Mouse (Mus musculus) adrenal gland, adult (tissue): Measurements from ENCODE around the gene Zc3h10.
A peak's percentile ranks its signal among the peaks of the same experiment; 100 is the strongest.

ENCODE experiments used
- DNase-seq, 2 experiments: peaks; one replicate each; pipeline ENCODE4 v3.0.0; 2022 to 2023; ENCODE audit warnings: low spot score in 1 of 2; ENCODE audit not compliant: inconsistent age in 2 of 2

The Zc3h10 gene

DNA sequence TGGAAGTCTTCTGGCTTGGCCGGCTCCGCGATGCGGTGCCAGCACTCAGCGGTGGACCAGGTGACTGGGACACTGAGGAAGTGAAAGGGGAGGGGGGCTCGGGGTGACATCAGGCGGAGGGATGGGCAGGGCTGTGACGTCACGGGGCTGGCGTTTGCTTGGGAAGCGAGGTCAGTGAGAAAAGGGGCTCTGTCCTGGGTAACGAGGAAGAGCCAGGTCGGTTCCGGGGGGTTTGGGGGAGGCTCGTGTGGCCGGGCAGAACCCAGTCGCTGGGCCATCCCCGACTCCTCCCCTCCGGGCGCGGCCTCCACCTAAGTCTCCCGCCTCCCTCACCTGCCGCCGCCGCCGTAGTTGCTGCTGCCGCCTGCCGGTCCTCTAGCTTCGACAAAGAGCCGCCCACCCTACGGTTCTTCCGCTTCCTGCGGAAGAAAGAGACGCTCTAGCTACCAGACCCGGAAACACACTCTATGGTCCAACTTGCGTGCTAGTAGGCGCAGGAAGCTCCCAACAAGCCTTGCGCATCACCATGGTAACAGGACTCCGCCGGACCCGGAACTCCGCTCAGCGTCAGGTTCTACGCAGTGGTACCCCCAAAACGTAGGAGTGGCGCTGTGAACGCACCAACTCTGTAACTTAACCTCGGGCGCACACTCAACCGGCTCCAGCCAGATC lies at the start of gene Zc3h10:
Gene Zc3h10 (minus strand): TSS at position 414 of the 672 bp plus-strand sequence.
- DNase-seq = peak; percentile 97 to 98

DNA sequence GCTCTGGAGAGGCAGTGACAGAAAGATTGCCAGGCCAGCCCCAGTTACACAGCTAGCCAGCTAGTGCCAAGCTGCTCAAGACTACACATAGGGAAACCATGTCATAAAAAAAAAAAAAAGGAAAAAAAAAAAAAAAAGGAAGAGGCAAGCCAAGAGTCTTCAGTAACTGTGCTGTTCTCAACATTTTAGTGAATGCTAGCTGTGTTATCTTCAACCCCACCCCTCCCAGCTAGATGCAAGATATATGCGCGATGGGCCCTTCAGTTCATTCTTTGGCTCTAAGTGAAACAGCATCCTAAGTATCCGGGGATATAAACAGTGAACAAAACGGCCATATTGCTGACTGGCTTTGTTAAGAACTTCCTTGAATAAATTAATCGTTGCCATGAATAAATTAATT lies 45.2 kb upstream of the Zc3h10 start:
- DNase-seq = no peak

DNA sequence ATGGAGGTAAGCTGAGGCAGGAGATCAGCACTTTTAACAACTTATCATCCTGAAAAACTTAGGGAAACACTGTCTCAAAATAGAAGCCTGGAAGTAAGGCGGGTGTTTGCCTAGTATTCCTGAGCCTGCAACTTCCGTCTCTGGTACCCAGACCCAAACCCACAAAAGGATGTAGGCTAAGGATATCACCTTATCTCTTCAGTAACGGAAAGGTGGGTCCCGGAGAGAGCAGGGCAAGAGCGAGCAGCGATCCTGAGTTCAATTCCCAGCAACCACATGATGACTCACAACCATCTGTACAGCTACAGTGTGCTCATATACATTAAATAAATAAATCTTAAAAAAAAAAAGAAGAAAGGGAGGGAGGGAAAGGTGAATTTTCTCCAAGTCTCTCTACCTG lies 43.9 kb upstream of the Zc3h10 start:
- no peak for DNase-seq

DNA sequence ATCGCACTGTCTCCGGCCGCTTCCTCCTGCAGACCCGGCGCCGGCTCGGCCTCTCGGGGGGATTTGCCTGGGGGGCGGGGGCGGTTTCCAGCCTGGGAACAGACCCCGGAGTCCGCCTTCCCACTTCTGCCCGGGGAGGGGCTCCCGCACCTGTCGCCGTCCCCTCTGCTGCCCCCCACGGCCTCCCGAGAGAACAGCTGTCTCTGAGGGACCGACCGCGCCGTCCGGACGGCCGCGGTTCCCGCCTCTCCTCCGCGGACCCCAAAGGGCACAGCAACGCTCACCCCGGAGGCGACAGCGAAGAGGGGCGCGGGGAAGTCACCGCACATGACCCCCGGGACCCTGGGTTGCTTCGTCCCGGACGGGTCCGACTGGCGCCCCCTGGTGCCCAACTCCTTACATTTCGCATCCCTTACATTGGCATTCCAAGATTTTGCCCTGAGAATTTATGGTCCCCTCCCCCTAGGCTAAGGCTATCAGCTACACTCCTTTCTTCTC lies 42.7 kb upstream of the Zc3h10 start:
- DNase-seq = peak; percentile 69 to 91

DNA sequence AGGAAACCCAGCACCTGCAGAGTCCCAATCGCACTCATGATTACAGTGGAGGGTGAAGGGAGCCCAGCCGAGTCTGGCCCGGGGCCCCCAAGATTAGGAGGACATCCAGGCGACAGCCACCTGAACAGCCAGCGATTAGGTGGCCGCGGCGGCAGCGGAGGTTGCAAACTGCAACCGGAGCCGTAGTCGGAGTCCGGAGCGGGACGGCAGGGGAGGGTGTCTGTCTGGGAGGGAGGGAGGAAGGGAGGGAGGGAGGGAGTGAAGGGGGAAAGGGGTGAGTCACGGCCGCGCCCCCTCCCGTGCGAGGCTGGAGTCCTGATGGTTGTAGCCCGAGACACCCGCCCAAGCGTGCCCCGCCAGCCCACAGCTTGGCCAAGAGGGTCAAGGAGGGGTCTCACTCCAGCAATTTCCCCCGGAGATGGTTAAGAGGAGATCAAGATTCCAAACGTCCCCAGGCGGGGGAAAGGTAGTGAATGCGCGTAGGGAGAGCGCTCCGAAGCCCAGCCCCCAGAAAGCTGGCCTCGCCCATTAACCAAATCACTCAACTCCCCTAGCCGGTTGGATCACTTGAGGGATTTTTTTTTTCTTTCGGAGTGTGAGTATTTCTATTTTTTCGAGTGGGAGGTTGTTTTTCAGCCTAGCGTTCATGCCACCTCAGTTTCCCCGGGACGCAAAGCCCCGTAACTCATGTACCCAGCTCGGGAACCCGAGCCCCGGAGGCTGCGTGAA lies 42.1 kb upstream of the Zc3h10 start, which contains the start of gene Erbb3:
Gene Erbb3 (minus strand): TSS at position 189 of the 729 bp plus-strand sequence.
- DNase-seq = peak; percentile 74 to 90

DNA sequence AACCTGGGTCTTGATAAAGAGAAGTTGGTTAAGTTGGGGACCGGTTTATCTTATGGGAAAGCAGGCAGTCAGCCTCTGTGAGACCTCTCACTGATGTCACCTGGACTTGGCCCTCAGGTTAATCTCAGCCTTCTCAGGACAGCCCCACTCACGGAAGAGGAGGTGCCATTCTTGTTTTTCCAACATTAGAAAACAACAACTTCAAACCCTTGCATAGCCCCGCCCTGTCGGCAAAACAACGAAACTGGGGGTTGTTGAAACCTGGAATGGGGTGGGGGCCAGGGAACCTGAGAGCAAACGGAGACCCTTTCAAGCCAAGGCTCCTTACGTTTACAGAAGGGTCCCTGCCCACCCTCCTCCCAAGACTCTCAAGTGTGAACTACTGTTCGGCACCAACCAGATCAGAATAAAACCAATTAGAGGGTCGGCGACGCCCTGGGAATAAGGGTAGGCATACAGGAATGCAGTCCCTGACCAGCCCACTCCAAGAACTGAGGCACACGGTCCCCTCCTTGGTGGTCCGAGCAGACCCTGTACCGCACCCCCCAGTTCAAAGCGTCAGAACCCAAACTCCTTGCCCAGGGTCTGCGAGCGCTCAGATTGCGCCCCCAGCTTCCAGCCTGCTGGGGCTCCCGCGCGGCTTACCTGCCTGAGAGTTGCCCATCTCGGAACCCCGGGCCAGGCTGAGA lies 41.3 kb upstream of the Zc3h10 start:
- DNase-seq = no peak

DNA sequence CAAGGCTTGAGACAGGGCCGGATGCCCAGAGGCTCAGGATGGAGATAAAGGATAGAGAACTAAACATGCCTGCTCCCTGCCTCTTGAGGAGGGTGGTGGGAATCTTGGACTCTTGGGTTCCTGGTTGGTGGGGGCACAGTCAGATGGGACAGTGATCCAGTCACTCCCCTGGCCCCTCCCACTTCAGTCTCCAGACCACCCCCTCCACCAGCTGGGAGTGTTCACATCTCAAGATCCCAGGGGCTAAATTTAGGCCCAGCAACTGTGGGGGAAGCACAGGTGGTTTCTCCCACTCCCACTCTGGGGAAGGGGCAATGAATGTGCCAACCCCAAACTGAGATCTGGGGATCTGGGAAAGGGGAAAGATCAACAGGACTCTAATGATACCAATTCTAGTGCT lies 40.6 kb upstream of the Zc3h10 start:
- no peak for DNase-seq

DNA sequence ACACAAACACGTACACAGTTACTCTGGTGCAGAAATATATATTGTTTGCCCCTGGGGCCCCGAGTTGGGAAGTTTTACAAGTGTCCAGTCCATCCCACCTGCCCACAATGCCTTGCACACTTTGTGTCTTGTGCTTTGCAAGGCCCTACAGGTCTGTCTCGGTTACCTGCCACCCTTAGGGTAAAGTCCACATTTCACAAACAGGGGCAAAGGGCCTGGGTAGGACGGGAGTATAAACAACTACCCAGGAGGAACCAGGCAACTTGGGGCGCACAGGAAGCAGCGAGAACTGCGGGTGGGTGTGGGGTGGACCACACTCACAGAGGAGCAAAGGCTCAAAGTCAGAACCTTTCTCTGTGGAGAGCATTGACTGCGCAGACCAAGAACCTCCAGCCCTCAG lies 40.1 kb upstream of the Zc3h10 start:
- no peak for DNase-seq

DNA sequence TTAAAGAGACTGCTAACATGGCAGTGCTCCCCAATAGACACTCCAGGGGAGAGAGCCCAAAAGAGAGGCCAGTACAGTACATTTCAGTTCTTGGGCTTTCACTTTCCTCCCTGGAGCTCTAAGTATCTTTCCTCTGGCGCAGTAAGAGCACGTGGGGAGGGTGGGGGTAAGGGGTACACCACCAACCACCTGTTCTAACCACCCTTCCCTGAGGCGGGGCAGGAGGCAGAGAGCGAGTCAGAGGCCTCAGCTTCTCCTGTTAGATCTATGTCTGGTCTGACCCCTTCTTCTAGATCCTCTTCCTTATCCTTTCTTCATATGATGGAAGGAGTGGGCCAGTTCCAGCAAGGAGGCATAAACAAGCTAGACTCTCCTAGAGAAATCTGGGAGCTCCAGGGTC lies 39.5 kb upstream of the Zc3h10 start:
- DNase-seq = no peak

DNA sequence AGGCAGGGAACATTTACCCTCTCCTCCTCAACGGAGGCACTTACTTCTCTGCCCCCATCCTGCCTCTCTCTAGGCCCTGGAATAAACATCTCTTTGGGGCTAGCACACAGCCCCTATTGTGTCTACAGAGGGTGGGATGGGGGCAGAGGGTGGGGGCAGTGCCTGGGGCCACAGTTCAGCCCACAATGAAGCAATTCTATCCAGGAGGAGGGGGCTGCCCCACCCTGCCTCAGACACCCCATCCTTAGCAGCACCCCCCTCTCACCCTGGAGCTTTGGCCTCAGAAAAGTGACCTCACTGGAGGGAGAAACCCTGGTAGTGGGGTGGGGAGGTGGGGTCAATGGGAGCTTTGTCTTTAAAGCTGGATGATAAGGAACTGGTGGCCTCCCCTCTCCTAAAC lies 39.0 kb upstream of the Zc3h10 start:
- DNase-seq = no peak

DNA sequence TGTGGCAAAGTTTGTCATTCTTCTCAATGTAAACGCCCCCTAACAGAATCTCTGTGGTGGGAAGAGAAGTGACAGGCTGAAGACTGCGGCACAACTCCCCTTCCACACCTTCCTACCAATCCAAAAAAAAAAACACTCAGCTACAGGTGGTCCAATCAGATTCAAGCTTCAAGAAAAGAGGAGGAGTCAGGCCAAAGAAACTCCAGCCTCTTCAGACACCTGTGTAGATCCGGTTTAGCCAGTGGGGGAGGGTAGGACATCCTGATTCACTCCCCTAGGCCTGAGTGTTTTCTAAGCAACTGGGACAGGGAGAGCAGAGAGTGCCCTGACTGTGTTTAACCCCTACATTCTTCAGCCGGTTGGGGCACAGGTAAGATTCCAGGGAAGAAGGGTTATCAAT lies 36.8 kb upstream of the Zc3h10 start:
- DNase-seq = peak in 1 of 2 experiments; percentile 20

DNA sequence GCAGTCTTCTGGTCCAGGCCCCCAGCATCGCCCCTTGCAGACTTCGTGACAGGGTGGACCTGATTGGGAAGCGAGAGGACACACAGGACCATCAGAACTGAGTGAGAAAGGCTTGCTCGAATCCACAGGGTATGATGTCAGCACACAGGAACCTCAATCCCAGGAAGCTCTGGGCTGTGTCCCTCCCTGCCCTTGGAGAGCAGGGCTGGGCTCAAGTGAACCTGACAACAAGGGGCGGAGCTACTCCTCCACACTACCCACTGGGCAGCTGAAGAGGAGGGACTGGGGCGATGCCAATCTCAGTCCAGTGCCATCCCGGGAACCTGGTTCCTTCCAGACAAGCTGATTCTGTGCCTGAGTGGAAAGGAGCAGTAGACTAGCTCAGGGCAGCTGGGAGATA lies 36.1 kb upstream of the Zc3h10 start:
- peak; percentile 83 to 89 for DNase-seq

DNA sequence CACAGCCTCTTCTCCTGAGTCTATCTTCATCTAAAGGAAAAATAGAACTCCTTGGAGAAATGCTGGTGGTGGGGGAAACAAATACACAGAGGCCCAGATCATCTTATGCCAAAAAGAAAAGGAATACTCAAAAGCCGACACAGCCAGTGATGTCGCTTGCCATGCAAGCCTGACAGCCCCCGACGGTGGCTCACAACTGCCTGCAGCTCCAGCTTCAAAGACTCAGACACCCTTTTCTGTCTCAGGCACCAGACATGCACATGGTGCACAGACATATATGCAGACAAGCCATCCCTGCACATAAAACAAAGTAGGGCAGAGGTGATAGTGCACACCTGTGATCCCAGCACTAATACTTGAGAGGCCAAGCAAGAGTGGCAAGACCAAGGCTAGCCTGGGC lies 32.2 kb upstream of the Zc3h10 start:
- DNase-seq = no peak

DNA sequence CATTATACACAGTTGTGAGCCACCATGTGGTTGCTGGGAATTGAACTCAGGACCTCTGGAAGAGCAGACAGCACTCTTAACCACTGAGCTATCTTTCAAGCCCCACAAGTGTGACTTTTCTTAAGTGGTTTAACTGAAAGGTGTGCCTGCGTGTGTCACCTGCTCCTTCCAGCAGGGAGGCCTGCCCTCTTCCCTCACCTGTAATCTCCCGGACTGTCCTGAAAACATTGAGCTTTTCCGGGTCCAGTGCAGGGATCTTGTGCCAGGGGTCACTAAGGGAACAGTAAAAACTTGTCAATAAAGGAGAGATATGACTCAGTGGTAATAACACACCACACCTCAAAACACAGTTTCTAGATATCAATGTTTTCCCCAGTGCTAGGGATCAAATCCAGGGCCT lies 31.7 kb upstream of the Zc3h10 start:
- DNase-seq = no peak

DNA sequence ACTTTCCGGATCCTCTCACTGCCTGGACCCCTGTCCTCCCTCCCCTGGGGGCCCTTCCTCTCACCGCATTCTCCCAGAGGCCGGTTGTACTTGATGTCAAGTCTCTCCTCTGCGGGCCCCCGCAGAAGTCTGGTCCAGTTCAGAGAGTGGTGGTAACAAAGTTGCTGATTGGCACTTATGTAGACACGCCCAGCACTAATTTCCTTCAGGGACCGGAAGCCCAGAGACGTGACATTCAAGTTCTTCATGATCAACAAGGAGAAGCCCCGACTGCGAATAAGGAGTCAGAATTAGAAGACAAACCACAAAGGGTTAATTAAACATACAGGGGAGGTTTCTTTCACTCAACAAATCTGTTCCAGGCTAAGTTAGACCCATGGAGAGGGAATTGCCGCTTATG lies 30.8 kb upstream of the Zc3h10 start:
- DNase-seq = peak in 1 of 2 experiments; percentile 16

DNA sequence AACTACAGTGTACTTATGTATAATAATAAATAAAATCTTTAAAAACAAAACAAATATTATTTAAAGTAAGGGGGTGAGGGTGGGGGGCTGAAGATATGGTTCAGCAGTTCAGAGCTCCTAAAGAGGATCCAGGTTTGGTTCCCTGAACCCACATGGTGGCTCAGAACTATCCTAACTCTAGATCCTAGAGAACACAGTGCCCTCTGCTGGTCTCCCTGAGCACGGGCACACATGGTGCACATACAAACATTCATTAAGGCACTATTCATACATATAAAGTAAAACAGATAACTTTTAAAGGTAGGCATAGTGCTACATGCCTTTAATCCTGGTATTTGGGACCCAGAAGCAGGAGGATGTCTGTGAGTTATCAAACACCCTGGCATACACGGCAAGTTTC lies 27.5 kb upstream of the Zc3h10 start:
- DNase-seq = no peak

DNA sequence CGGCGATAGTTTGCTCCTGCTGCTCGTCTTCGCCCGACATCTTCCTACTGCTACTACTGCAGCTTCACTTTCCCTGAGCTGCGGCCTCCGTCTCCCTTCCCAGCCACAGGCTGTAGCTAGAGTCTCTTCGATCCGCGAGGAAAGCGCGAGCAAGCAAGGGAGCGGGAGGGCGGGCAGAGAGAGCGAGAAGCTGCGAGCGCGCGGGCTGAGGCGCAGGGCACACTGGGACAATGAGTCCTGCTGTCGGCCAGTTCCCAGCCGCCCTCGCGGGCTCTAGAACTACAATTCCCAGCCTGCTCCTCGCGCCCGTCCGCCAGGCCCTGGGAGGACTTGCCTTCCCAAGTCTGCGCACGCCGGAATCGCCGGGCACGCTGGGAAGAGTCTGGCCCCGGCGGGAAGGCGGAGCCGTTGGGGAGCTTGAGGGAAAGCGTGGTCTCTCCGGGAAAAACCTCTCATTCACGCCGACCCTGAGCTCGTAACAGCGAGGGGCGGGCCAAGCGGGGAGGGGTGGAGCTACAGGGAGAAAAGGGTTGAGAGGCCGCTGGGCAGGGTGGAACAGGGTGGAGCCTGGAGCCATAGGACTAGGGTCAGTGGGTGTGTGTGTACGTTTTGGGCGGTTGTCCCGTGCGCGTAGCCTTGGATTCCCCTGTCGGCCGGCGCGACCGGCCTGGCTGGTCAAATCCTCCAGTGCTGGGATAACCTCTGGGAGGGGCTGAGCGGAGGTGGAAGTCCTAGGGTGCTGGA lies 18.4 kb upstream of the Zc3h10 start, which contains the start of gene Pa2g4:
Gene Pa2g4 (minus strand): TSS at position 200 of the 744 bp plus-strand sequence.
- DNase-seq = peak; percentile 99 to 100

DNA sequence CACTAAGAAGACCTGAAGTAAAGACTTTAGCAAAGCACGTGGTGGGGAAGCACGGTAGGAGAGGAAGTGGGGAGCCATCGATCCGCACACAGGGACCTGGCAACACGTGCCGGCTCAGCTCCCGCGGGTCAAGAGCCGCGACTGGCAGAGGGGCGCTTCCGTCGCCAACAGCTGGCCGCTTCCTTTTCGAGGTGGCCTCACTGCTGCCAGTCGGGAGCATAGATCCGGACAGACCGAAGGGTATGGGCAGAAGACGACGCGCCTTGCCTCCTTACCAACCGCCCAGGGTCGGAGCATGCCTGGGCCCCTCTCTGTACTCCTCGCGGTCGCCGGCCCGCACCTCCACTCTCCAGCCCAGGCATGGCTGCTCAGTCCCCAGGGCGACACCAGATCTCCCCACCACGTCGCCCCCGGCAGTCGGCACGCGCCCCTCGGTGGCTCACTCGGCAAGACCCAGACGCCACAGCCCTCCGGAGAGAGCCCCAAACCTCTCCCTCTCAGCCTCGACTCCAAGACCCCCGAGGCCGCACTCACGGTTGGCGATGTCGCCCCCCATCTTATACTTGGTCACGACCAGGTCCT lies 17.7 kb upstream of the Zc3h10 start:
- no peak for DNase-seq

DNA sequence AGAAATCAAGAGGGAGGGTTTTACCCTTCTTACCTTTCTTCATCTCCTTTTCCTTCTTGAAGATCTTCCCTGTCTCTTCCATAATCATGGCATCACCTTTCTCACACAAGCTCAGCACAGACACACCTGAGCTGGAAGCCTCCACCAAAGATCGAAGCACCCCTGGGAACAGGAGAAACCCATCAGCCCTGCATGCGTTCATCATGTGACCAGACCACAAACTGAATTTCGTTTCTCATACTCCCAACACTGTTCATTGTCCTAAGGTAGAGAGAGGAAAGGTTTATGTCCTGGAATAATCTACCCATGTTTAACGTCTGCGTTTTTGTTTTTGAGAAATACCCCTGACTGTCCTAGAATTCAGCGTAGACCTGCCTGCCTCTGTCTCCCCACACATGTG lies 16.0 kb upstream of the Zc3h10 start:
- DNase-seq = no peak

DNA sequence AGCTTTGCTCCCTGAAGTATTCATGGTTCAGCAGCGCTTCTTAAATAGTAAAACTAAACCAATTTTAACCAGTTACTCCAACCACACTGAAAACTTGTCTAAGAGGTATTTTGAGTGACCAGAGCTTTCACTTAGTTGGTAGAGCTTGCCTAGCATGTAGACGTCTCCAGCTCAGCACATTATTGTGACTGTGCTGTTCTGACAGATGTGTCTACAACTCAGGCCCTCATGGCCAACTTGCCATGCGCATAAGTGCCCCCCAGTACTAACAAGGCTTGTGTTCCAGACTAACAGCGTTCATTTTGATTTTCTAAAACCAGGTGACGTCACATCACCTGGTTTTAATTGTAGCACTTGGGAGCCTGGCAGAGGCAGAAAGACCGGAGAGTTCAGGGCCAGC lies 9.4 kb upstream of the Zc3h10 start:
- no peak for DNase-seq

DNA sequence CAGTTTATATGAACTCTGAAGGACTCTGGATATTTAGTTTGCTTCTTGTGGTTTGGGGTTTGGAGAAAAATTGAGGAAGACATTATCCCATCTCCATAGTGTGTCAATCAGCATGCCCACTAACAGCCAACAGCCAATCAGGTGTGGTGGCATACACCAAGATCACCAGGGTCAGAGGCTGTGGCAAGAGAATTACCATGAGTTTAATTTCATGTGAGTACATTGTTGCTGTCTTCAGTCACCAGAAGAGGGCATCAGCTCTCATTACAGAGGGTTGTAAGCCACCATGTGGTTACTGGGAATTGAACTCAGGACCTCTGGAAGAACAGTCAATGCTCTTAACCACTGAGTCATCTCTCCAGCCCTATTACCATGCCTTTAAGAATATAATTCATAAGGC lies 8.7 kb upstream of the Zc3h10 start:
- DNase-seq = no peak
